Comparison of ENCODE assay signal across 9 mouse cellular contexts in genomic region chr12:79512205-79512886, GRCm38 (mm10).
DNase-seq lines count a peak whose midpoint lies in the region; ATAC-seq lines count a peak whose summit lies in the region.
"Had no signal": no experiment of that assay in that cellular context is flagged by ENCODE, and none has a peak within 500 bp of the region (broad histone marks: within the 10 kb centered on the region; RNA-seq: fewer than 3 reads in every experiment).

No protein-coding gene starts in this region.

- H3K36me3 ChIP-seq in forebrain, embryonic 10.5 days (replicated peaks) = no peaks in the 10 kb centered on the region
- H3K36me3 ChIP-seq in forebrain, embryonic 11.5 days (ENCODE audit: control insufficient read depth, insufficient read depth, low read length) = no peaks in the 10 kb centered on the region

- no peak for DNase-seq in forebrain, embryonic 10.5 days (ENCODE audit: extremely low spot score, low spot score)
- DNase-seq in forebrain, embryonic 11.5 days (ENCODE audit: low spot score) = no peak
- peak; percentile 56 for DNase-seq in kidney, postnatal 10 days
- DNase-seq in kidney, postnatal 14 days = no peak
- DNase-seq in Muller cell, postnatal 12 days (ENCODE audit: inconsistent ontology term) = peak; percentile 76
- peak; percentile 23 to 30 for DNase-seq in layer of hippocampus, adult 8-10 months (ENCODE audit: low spot score in 2 of 2)
- no peak for DNase-seq in natural killer cell, adult 2 months (ENCODE audit: low spot score in 2 of 2)
- DNase-seq in gastrocnemius, postnatal 36 days = no peak

- no peak overlapping the region for H3K9ac ChIP-seq in forebrain, embryonic 11.5 days (ENCODE audit: low read length)

- no peak for ATAC-seq in forebrain, embryonic 11.5 days (replicated peaks; ENCODE audit: low FRiP score)

- H3K27ac ChIP-seq in forebrain, embryonic 10.5 days = peak overlapping the region; percentile 80; the same call in 1 of the 2 replicates
- H3K27ac ChIP-seq in forebrain, embryonic 11.5 days (ENCODE audit: low read depth, low read length) = no peak overlapping the region

- H3K9me3 ChIP-seq in forebrain, embryonic 10.5 days = no peaks in the 10 kb centered on the region
- H3K9me3 ChIP-seq in forebrain, embryonic 11.5 days (ENCODE audit: control insufficient read depth, low read length) = no peaks in the 10 kb centered on the region
- H3K9me3 ChIP-seq: megakaryocyte, embryonic 14.5 days had no signal

- no peak overlapping the region for H3K4me2 ChIP-seq in forebrain, embryonic 11.5 days (ENCODE audit: low read depth, low read length, severe bottlenecking)

- intact Hi-C loops in gastrocnemius, postnatal 36 days (cut with DNase I) = no loop called here

- H3K4me1 ChIP-seq in forebrain, embryonic 10.5 days = peaks cover 26% of the 10 kb centered on the region
- peaks cover 5% of the 10 kb centered on the region; the same call in 1 of the 2 replicates for H3K4me1 ChIP-seq in forebrain, embryonic 11.5 days (replicated peaks; ENCODE audit: control insufficient read depth, insufficient read depth, low read length)

- 84% methylated on average over 10 of the region's 10 CpGs for WGBS in forebrain, embryonic 10.5 days
- 82% methylated on average over 10 of the region's 10 CpGs for WGBS in forebrain, embryonic 11.5 days

- no peak overlapping the region for H3K4me3 ChIP-seq in forebrain, embryonic 10.5 days
- H3K4me3 ChIP-seq in forebrain, embryonic 11.5 days (ENCODE audit: low read depth, low read length) = no peak overlapping the region
- H3K4me3 ChIP-seq: megakaryocyte, embryonic 14.5 days had no signal

- H3K27me3 ChIP-seq in forebrain, embryonic 10.5 days (ENCODE audit: poor library complexity, severe bottlenecking) = no peaks in the 10 kb centered on the region
- no peaks in the 10 kb centered on the region for H3K27me3 ChIP-seq in forebrain, embryonic 11.5 days (ENCODE audit: control insufficient read depth, insufficient read depth, low read length)
- H3K27me3 ChIP-seq: megakaryocyte, embryonic 14.5 days had no signal

Comparison
In these comparisons a context has a peak if more than half of its experiments do, and no peak if none do; other contexts are left out.
1. DNase-seq: peak in kidney, postnatal 10 days (single experiment), Muller cell, postnatal 12 days (single experiment) and layer of hippocampus, adult 8-10 months (2 of 2); none in forebrain, embryonic 10.5 days (single experiment), forebrain, embryonic 11.5 days (single experiment), kidney, postnatal 14 days (single experiment), natural killer cell, adult 2 months (0 of 2) and gastrocnemius, postnatal 36 days (0 of 2).